Mouse (Mus musculus): ENCODE data around the gene Ice1.
A peak's percentile ranks its signal among the peaks of the same experiment; 100 is the strongest.

The Ice1 gene

GRCm38 (mm10) chr13:70605366-70605765 lies 32.1 kb downstream of the Ice1 start:
- TF ChIP-seq NANOG (IDR thresholded peaks at IDR 0.05; ENCODE audit: borderline replicate concordance, low read length) (no peak), POU5F1 (IDR thresholded peaks at IDR 0.05; ENCODE audit: borderline replicate concordance, low read length) (no peak), CTCF (conservative IDR thresholded peaks at IDR 0.05; ENCODE audit: low read length) (no peak)
- Histone ChIP-seq H3K4me1 (replicated peaks; ENCODE audit: low read depth, low read length) (peaks cover 3% of the 10 kb centered on the region; the same call in 1 of the 2 replicates), H3K27me3 (ENCODE audit: insufficient read depth, low read length) (no peaks in the 10 kb centered on the region), H3K9me3 (ENCODE audit: low read length) (0 out of 2 replicates have a peak, but pooled peaks cover 3% of the 10 kb centered on the region), H3K4me3 (replicated peaks; ENCODE audit: low read length) (no peak overlapping the region), H3K36me3 (ENCODE audit: insufficient read depth, low read length) (peaks cover 100% of the 10 kb centered on the region)

GRCm38 (mm10) chr13:70604723-70605122 lies 32.7 kb downstream of the Ice1 start:
- TF ChIP-seq NANOG (IDR thresholded peaks at IDR 0.05; ENCODE audit: borderline replicate concordance, low read length) (no peak), CTCF (conservative IDR thresholded peaks at IDR 0.05; ENCODE audit: low read length) (peak; percentile 17)
- H3K36me3 ChIP-seq (ENCODE audit: insufficient read depth, low read length) = peaks cover 100% of the 10 kb centered on the region

GRCm38 (mm10) chr13:70601566-70601965 lies 35.9 kb downstream of the Ice1 start:
- Histone ChIP-seq H3K36me3 (ENCODE audit: insufficient read depth, low read length) (peaks cover 91% of the 10 kb centered on the region), H3K27me3 (ENCODE audit: insufficient read depth, low read length) (no peaks in the 10 kb centered on the region), H3K4me1 (replicated peaks; ENCODE audit: low read depth, low read length) (0 out of 2 replicates have a peak, but pooled peaks cover 3% of the 10 kb centered on the region), H3K9me3 (ENCODE audit: low read length) (0 out of 2 replicates have a peak, but pooled peaks cover 3% of the 10 kb centered on the region), H3K4me3 (replicated peaks; ENCODE audit: low read length) (no peak overlapping the region)
- TF ChIP-seq NANOG (IDR thresholded peaks at IDR 0.05; ENCODE audit: borderline replicate concordance, low read length) = no peak
- TF ChIP-seq POU5F1 (IDR thresholded peaks at IDR 0.05; ENCODE audit: borderline replicate concordance, low read length) = no peak
- TF ChIP-seq CTCF (conservative IDR thresholded peaks at IDR 0.05; ENCODE audit: low read length) = no peak

More at GRCm38 (mm10) chr13:70604723-70605122, 32.7 kb downstream of the Ice1 start:
- H3K4me3 ChIP-seq (replicated peaks; ENCODE audit: low read length) = no peak overlapping the region
- H3K9me3 ChIP-seq (ENCODE audit: low read length) = 0 out of 2 replicates have a peak, but pooled peaks cover 3% of the 10 kb centered on the region
- no peaks in the 10 kb centered on the region for H3K27me3 ChIP-seq (ENCODE audit: insufficient read depth, low read length)
- H3K4me1 ChIP-seq (replicated peaks; ENCODE audit: low read depth, low read length) = 0 out of 2 replicates have a peak, but pooled peaks cover 3% of the 10 kb centered on the region

GRCm38 (mm10) chr13:70599964-70600619 lies 37.3 kb downstream of the Ice1 start:
- TF ChIP-seq CTCF (conservative IDR thresholded peaks at IDR 0.05; ENCODE audit: low read length) = no peak
- TF ChIP-seq NANOG (IDR thresholded peaks at IDR 0.05; ENCODE audit: borderline replicate concordance, low read length) = no peak
- no peak for TF ChIP-seq POU5F1 (IDR thresholded peaks at IDR 0.05; ENCODE audit: borderline replicate concordance, low read length)
- H3K4me1 ChIP-seq (replicated peaks; ENCODE audit: low read depth, low read length) = 0 out of 2 replicates have a peak, but pooled peaks cover 3% of the 10 kb centered on the region
- peaks cover 91% of the 10 kb centered on the region for H3K36me3 ChIP-seq (ENCODE audit: insufficient read depth, low read length)
- H3K4me3 ChIP-seq (replicated peaks; ENCODE audit: low read length) = no peak overlapping the region
- H3K27me3 ChIP-seq (ENCODE audit: insufficient read depth, low read length) = no peaks in the 10 kb centered on the region
- H3K9me3 ChIP-seq (ENCODE audit: low read length) = 0 out of 2 replicates have a peak, but pooled peaks cover 3% of the 10 kb centered on the region

- 0 out of 2 replicates have a peak, but pooled peaks cover 3% of the 10 kb centered on the region for H3K9me3 ChIP-seq (ENCODE audit: low read length)
- no peak overlapping the region for H3K4me3 ChIP-seq (replicated peaks; ENCODE audit: low read length)
- H3K36me3 ChIP-seq (ENCODE audit: insufficient read depth, low read length) = peaks cover 91% of the 10 kb centered on the region
- TF ChIP-seq NANOG (IDR thresholded peaks at IDR 0.05; ENCODE audit: borderline replicate concordance, low read length) = no peak
- no peak for TF ChIP-seq CTCF (conservative IDR thresholded peaks at IDR 0.05; ENCODE audit: low read length)
- TF ChIP-seq POU5F1 (IDR thresholded peaks at IDR 0.05; ENCODE audit: borderline replicate concordance, low read length) = no peak
- no peaks in the 10 kb centered on the region for H3K27me3 ChIP-seq (ENCODE audit: insufficient read depth, low read length)
- 0 out of 2 replicates have a peak, but pooled peaks cover 3% of the 10 kb centered on the region for H3K4me1 ChIP-seq (replicated peaks; ENCODE audit: low read depth, low read length)
Measured at GRCm38 (mm10) chr13:70598941-70599340, 38.5 kb downstream of the Ice1 start.

- peaks cover 91% of the 10 kb centered on the region for H3K36me3 ChIP-seq (ENCODE audit: insufficient read depth, low read length)
- no peaks in the 10 kb centered on the region for H3K4me1 ChIP-seq (replicated peaks; ENCODE audit: low read depth, low read length)
- TF ChIP-seq POU5F1 (IDR thresholded peaks at IDR 0.05; ENCODE audit: borderline replicate concordance, low read length) = no peak
- TF ChIP-seq CTCF (conservative IDR thresholded peaks at IDR 0.05; ENCODE audit: low read length) = no peak
- TF ChIP-seq NANOG (IDR thresholded peaks at IDR 0.05; ENCODE audit: borderline replicate concordance, low read length) = no peak
- no peaks in the 10 kb centered on the region for H3K27me3 ChIP-seq (ENCODE audit: insufficient read depth, low read length)
- H3K9me3 ChIP-seq (ENCODE audit: low read length) = peaks cover 3% of the 10 kb centered on the region; the same call in 1 of the 2 replicates
- H3K4me3 ChIP-seq (replicated peaks; ENCODE audit: low read length) = no peak overlapping the region
Measured at GRCm38 (mm10) chr13:70596901-70597300, 40.5 kb downstream of the Ice1 start.

GRCm38 (mm10) chr13:70590248-70590762 lies 47.1 kb downstream of the Ice1 start:
- Histone ChIP-seq H3K9me3 (ENCODE audit: low read length) (peaks cover 3% of the 10 kb centered on the region; the same call in 1 of the 2 replicates), H3K4me3 (replicated peaks; ENCODE audit: low read length) (no peak overlapping the region), H3K27me3 (ENCODE audit: insufficient read depth, low read length) (no peaks in the 10 kb centered on the region), H3K36me3 (ENCODE audit: insufficient read depth, low read length) (peaks cover 97% of the 10 kb centered on the region), H3K4me1 (replicated peaks; ENCODE audit: low read depth, low read length) (no peaks in the 10 kb centered on the region)
- no peak for TF ChIP-seq NANOG (IDR thresholded peaks at IDR 0.05; ENCODE audit: borderline replicate concordance, low read length)
- no peak for TF ChIP-seq POU5F1 (IDR thresholded peaks at IDR 0.05; ENCODE audit: borderline replicate concordance, low read length)
- TF ChIP-seq CTCF (conservative IDR thresholded peaks at IDR 0.05; ENCODE audit: low read length) = no peak

- Histone ChIP-seq H3K9me3 (ENCODE audit: low read length) (peaks cover under 1% of the 10 kb centered on the region; the same call in 1 of the 2 replicates), H3K4me3 (replicated peaks; ENCODE audit: low read length) (no peak overlapping the region), H3K27me3 (ENCODE audit: insufficient read depth, low read length) (no peaks in the 10 kb centered on the region), H3K36me3 (ENCODE audit: insufficient read depth, low read length) (peaks cover 66% of the 10 kb centered on the region), H3K4me1 (replicated peaks; ENCODE audit: low read depth, low read length) (no peaks in the 10 kb centered on the region)
- no peak for TF ChIP-seq POU5F1 (IDR thresholded peaks at IDR 0.05; ENCODE audit: borderline replicate concordance, low read length)
- peak; percentile 71 for TF ChIP-seq CTCF (conservative IDR thresholded peaks at IDR 0.05; ENCODE audit: low read length)
Measured at GRCm38 (mm10) chr13:70586969-70587368, 50.5 kb downstream of the Ice1 start.
